Mouse (Mus musculus): ENCODE data around the gene Timd2. TPM values are rescaled to one million over a fixed set of nuclear protein-coding genes. Genes with fewer than 3 reads are reported as not detected.
"Not testable (repeated sequence)": the region's sequence is repeated elsewhere in the genome, so short reads cannot be mapped to it uniquely, and the experiment has no call there.

The Timd2 gene
- polyA plus RNA-seq, 1 experiment from 2014 or later = 56.4 TPM

DNA sequence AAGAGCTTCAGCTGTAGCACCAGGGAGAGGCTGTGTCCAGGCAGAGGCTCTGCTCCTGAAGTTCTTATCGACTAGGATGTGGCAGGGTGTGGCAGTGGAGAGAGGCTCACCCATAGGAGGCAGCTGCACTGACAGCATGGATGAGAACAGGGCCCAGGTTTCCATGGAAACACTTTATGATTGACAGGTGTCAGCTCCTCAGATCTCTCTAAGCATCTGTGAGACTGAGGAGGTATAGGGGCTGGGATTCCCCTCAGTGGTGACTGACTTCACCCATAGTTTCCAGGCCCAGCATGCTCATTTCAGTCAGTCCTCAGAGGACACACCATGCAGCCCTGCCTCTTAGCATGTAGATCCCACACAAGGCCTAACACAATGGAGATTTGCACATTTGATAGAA lies 24.0 kb downstream of the Timd2 start:
- 43% methylated on average over 1 of the region's 1 CpGs for WGBS (ENCODE audit: insufficient replicate concordance)
- H3K4me3 ChIP-seq (ENCODE audit: low read depth, low read length) = no peak overlapping the region
- H3K27ac ChIP-seq (ENCODE audit: low read length) = no peak overlapping the region
- no peak overlapping the region for H3K9ac ChIP-seq (ENCODE audit: low read depth, low read length)
- no peak for ATAC-seq (ENCODE audit: low read depth)
- no peaks in the 10 kb centered on the region for H3K4me1 ChIP-seq (ENCODE audit: control insufficient read depth, low read depth, low read length)
- no peaks in the 10 kb centered on the region for H3K27me3 ChIP-seq (ENCODE audit: control insufficient read depth, insufficient read depth, low read depth, low read length)
- H3K4me2 ChIP-seq (ENCODE audit: low read depth, low read length) = no peak overlapping the region
- no peaks in the 10 kb centered on the region for H3K36me3 ChIP-seq (ENCODE audit: control insufficient read depth, insufficient read depth)
- no peaks in the 10 kb centered on the region for H3K9me3 ChIP-seq (replicated peaks; ENCODE audit: control insufficient read depth, low read length)

GRCm38 (mm10) chr11:46667938-46668337 lies 38.9 kb downstream of the Timd2 start:
- Histone ChIP-seq H3K27me3 (ENCODE audit: control insufficient read depth, insufficient read depth, low read depth, low read length) (no peaks in the 10 kb centered on the region), H3K36me3 (ENCODE audit: control insufficient read depth, insufficient read depth) (no peaks in the 10 kb centered on the region), H3K4me1 (ENCODE audit: control insufficient read depth, low read depth, low read length) (no peaks in the 10 kb centered on the region), H3K27ac (ENCODE audit: low read length) (no peak overlapping the region), H3K4me2 (ENCODE audit: low read depth, low read length) (no peak overlapping the region), H3K9ac (ENCODE audit: low read depth, low read length) (no peak overlapping the region), H3K9me3 (replicated peaks; ENCODE audit: control insufficient read depth, low read length) (no peaks in the 10 kb centered on the region), H3K4me3 (ENCODE audit: low read depth, low read length) (no peak overlapping the region)
- ATAC-seq (ENCODE audit: low read depth) = no peak
- 57% methylated on average over 2 of the region's 2 CpGs for WGBS (ENCODE audit: insufficient replicate concordance)

- 83% methylated on average over 3 of the region's 3 CpGs for WGBS (ENCODE audit: insufficient replicate concordance)
- Histone ChIP-seq H3K27ac (ENCODE audit: low read length) (no peak overlapping the region), H3K27me3 (ENCODE audit: control insufficient read depth, insufficient read depth, low read depth, low read length) (no peaks in the 10 kb centered on the region), H3K4me2 (ENCODE audit: low read depth, low read length) (no peak overlapping the region), H3K36me3 (ENCODE audit: control insufficient read depth, insufficient read depth) (no peaks in the 10 kb centered on the region), H3K9ac (ENCODE audit: low read depth, low read length) (no peak overlapping the region), H3K9me3 (replicated peaks; ENCODE audit: control insufficient read depth, low read length) (no peaks in the 10 kb centered on the region), H3K4me3 (ENCODE audit: low read depth, low read length) (no peak overlapping the region), H3K4me1 (ENCODE audit: control insufficient read depth, low read depth, low read length) (no peaks in the 10 kb centered on the region)
- ATAC-seq (ENCODE audit: low read depth) = no peak
Measured at GRCm38 (mm10) chr11:46667105-46667504, 39.8 kb downstream of the Timd2 start.

DNA sequence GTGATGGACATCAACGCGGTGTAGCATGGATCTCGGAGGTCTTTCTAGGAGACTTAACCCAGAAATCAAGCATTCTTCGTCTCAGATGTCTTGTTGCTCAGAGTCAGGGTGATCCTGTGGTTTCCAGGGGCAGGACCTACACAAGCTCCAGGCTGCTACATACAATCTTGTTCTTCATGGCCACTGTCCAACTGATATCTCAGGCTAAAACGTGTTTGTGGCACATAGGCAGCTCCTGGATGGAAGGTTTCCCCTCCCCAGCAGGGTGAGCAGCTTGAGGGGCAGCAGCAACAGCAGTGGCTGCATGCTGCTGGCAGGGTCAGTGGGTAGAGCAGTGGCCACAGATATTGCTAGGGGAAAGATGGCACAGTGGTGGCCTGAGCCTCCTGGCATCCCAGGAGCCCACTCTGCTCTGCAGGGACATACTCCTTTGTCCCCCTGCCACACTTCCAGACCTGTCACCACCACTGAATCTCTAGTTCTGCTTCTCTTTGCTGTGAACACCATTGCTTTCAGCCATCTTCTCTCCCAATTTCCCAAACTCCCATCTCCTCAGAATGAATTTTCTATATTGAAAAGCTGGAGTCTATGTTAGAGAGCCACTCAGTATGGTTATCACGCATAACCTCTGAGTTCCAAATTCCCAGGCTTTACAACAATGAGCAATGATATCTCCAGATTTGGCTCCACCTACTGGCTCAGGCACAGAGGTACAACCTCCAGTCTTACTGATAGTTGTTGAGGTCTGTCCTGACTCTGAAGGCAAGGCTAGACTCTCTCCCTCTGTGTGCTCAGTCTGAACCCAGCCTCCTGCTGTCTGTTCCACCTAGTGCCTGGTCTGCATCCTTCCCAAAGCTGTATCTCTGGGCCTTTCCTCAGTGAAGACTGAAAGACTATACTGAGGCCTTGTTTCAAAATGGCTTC lies 41.0 kb downstream of the Timd2 start:
- H3K4me1 ChIP-seq (ENCODE audit: control insufficient read depth, low read depth, low read length) = no peaks in the 10 kb centered on the region
- no peaks in the 10 kb centered on the region for H3K9me3 ChIP-seq (replicated peaks; ENCODE audit: control insufficient read depth, low read length)
- no peak overlapping the region for H3K4me2 ChIP-seq (ENCODE audit: low read depth, low read length)
- no peak overlapping the region for H3K27ac ChIP-seq (ENCODE audit: low read length)
- 50% methylated on average over 6 of the region's 6 CpGs for WGBS (ENCODE audit: insufficient replicate concordance)
- H3K36me3 ChIP-seq (ENCODE audit: control insufficient read depth, insufficient read depth) = no peaks in the 10 kb centered on the region
- H3K4me3 ChIP-seq (ENCODE audit: low read depth, low read length) = no peak overlapping the region
- no peak overlapping the region for H3K9ac ChIP-seq (ENCODE audit: low read depth, low read length)
- peak; percentile 33; the same call in 1 of the 2 replicates for ATAC-seq (ENCODE audit: low read depth)
- H3K27me3 ChIP-seq (ENCODE audit: control insufficient read depth, insufficient read depth, low read depth, low read length) = no peaks in the 10 kb centered on the region

- 35% methylated on average over 4 of the region's 4 CpGs for whole genome bisulfite sequencing (ENCODE audit: insufficient replicate concordance)
- ATAC-seq (ENCODE audit: low read depth) = peak; percentile 86
- Histone ChIP-seq H3K36me3 (ENCODE audit: control insufficient read depth, insufficient read depth) (no peaks in the 10 kb centered on the region), H3K27ac (ENCODE audit: low read length) (no peak overlapping the region), H3K9me3 (replicated peaks; ENCODE audit: control insufficient read depth, low read length) (no peaks in the 10 kb centered on the region), H3K27me3 (ENCODE audit: control insufficient read depth, insufficient read depth, low read depth, low read length) (no peaks in the 10 kb centered on the region), H3K4me3 (ENCODE audit: low read depth, low read length) (no peak overlapping the region), H3K9ac (ENCODE audit: low read depth, low read length) (no peak overlapping the region), H3K4me2 (ENCODE audit: low read depth, low read length) (no peak overlapping the region), H3K4me1 (ENCODE audit: control insufficient read depth, low read depth, low read length) (no peaks in the 10 kb centered on the region)
Measured at GRCm38 (mm10) chr11:46663215-46663614, 43.6 kb downstream of the Timd2 start.

DNA sequence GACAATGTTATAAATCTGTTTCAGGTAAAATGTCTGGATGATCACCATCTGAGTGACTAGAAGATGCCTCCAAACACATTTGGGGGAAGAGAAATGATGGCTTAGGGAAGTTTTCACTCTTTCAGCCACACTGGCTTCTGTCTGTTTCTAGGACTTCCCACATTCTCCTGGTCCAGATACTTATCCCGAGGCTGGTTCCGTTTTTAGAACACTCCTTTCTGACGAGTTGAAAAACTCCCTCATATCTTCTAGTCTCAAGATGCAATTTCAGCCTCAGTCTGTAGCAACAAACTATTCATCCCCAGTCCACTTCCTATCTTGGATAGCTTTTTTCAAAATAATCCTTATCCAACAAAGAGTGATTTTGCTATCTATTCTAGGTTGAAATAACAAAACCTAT lies 54.4 kb downstream of the Timd2 start:
- Histone ChIP-seq H3K9ac (ENCODE audit: low read depth, low read length) (no peak overlapping the region), H3K4me3 (ENCODE audit: low read depth, low read length) (no peak overlapping the region), H3K4me2 (ENCODE audit: low read depth, low read length) (no peak overlapping the region), H3K9me3 (replicated peaks; ENCODE audit: control insufficient read depth, low read length) (no peaks in the 10 kb centered on the region), H3K4me1 (ENCODE audit: control insufficient read depth, low read depth, low read length) (no peaks in the 10 kb centered on the region), H3K27me3 (ENCODE audit: control insufficient read depth, insufficient read depth, low read depth, low read length) (no peaks in the 10 kb centered on the region), H3K27ac (ENCODE audit: low read length) (no peak overlapping the region), H3K36me3 (ENCODE audit: control insufficient read depth, insufficient read depth) (no peaks in the 10 kb centered on the region)
- no peak for ATAC-seq (ENCODE audit: low read depth)
- 58% methylated on average over 3 of the region's 3 CpGs for WGBS (ENCODE audit: insufficient replicate concordance)

- WGBS (ENCODE audit: insufficient replicate concordance) = 47% methylated on average over 3 of the region's 3 CpGs
Measured at GRCm38 (mm10) chr11:46649655-46650054, 57.2 kb downstream of the Timd2 start.

DNA sequence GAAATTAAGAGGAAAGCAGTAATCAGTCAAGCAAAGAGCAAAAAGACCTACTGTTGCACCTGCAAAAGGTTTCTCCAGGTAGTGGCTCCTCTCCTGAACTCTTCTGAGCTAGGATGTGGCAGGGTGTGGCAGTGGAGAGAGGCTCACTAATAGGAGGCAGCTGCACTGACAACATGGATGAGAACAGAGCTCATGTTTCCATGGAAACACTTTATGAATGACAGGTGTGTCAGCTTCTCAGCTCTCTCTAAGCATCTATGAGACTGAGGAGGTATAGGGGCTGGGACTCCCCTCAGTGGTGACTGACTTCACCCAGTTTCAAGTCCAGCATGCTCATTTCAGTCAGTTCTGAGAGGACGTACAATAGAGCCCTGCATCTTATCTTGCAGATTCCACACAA lies 62.0 kb downstream of the Timd2 start:
- H3K27ac ChIP-seq (ENCODE audit: low read length) = no peak overlapping the region
- no peak overlapping the region for H3K4me3 ChIP-seq (ENCODE audit: low read depth, low read length)
- no peak overlapping the region for H3K4me2 ChIP-seq (ENCODE audit: low read depth, low read length)
- no peaks in the 10 kb centered on the region for H3K27me3 ChIP-seq (ENCODE audit: control insufficient read depth, insufficient read depth, low read depth, low read length)
- WGBS (ENCODE audit: insufficient replicate concordance) = 55% methylated on average over 1 of the region's 1 CpGs
- no peaks in the 10 kb centered on the region for H3K9me3 ChIP-seq (replicated peaks; ENCODE audit: control insufficient read depth, low read length)
- H3K36me3 ChIP-seq (ENCODE audit: control insufficient read depth, insufficient read depth) = no peaks in the 10 kb centered on the region
- no peaks in the 10 kb centered on the region for H3K4me1 ChIP-seq (ENCODE audit: control insufficient read depth, low read depth, low read length)
- ATAC-seq (ENCODE audit: low read depth) = no peak
- H3K9ac ChIP-seq (ENCODE audit: low read depth, low read length) = no peak overlapping the region

More at GRCm38 (mm10) chr11:46649655-46650054, 57.2 kb downstream of the Timd2 start:
- not testable (repeated sequence) for H3K27ac ChIP-seq (ENCODE audit: low read length); H3K27me3 ChIP-seq (ENCODE audit: control insufficient read depth, insufficient read depth, low read depth, low read length); ATAC-seq (ENCODE audit: low read depth); H3K4me1 ChIP-seq (ENCODE audit: control insufficient read depth, low read depth, low read length); H3K4me2 ChIP-seq (ENCODE audit: low read depth, low read length); H3K4me3 ChIP-seq (ENCODE audit: low read depth, low read length); H3K36me3 ChIP-seq (ENCODE audit: control insufficient read depth, insufficient read depth); H3K9me3 ChIP-seq (replicated peaks; ENCODE audit: control insufficient read depth, low read length); H3K9ac ChIP-seq (ENCODE audit: low read depth, low read length)

DNA sequence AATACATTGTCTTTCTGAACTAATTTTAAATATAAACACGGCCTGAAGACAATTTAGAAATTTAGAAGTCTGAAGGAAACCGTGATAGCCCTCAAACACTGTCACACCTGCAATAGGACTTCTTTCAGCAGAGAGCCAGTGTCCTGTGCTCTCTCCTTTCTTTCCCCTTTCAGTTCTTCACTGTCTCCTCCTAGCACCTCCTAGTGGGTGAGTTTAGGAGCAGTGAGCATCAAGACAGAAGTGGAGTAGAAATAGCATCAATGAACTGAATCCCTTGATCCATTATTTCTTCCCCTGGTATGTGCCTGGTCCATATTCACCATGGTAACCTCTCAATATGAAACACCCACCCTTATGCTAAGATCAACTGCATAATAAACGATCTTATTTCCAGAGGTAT lies 70.3 kb downstream of the Timd2 start:
- Histone ChIP-seq H3K4me2 (ENCODE audit: low read depth, low read length) (no peak overlapping the region), H3K9me3 (replicated peaks; ENCODE audit: control insufficient read depth, low read length) (no peaks in the 10 kb centered on the region), H3K9ac (ENCODE audit: low read depth, low read length) (no peak overlapping the region), H3K36me3 (ENCODE audit: control insufficient read depth, insufficient read depth) (no peaks in the 10 kb centered on the region), H3K4me3 (ENCODE audit: low read depth, low read length) (no peak overlapping the region), H3K27ac (ENCODE audit: low read length) (no peak overlapping the region), H3K27me3 (ENCODE audit: control insufficient read depth, insufficient read depth, low read depth, low read length) (no peaks in the 10 kb centered on the region), H3K4me1 (ENCODE audit: control insufficient read depth, low read depth, low read length) (no peaks in the 10 kb centered on the region)
- ATAC-seq (ENCODE audit: low read depth) = no peak
- WGBS (ENCODE audit: insufficient replicate concordance) = 43% methylated on average over 3 of the region's 3 CpGs
